Mouse (Mus musculus): ENCODE data around the gene Gnaz.

Gene Gnaz

GRCm38 (mm10) chr10:74966850-74967451, at the start of gene Gnaz:
Gnaz (plus strand) TSS chr10:74967177.
- ATAC-seq (ENCODE audit: insufficient number of reproducible peaks, low FRiP score, low TSS enrichment), result peak; percentile 96

- no peak for ATAC-seq (ENCODE audit: insufficient number of reproducible peaks, low FRiP score, low TSS enrichment)
Observed at GRCm38 (mm10) chr10:74919277-74919676, 47.7 kb upstream of the Gnaz start.

- no peak for ATAC-seq (ENCODE audit: insufficient number of reproducible peaks, low FRiP score, low TSS enrichment)
Observed at GRCm38 (mm10) chr10:74920853-74921567, 46.0 kb upstream of the Gnaz start.

- ATAC-seq (ENCODE audit: insufficient number of reproducible peaks, low FRiP score, low TSS enrichment), result no peak
Observed at GRCm38 (mm10) chr10:74921614-74922013, 45.4 kb upstream of the Gnaz start.

GRCm38 (mm10) chr10:74922763-74923162, 44.2 kb upstream of the Gnaz start:
- peak; percentile 74 for ATAC-seq (ENCODE audit: insufficient number of reproducible peaks, low FRiP score, low TSS enrichment)

- no peak for ATAC-seq (ENCODE audit: insufficient number of reproducible peaks, low FRiP score, low TSS enrichment)
Observed at GRCm38 (mm10) chr10:74924274-74924673, 42.7 kb upstream of the Gnaz start.

- peak; percentile 18 for ATAC-seq (ENCODE audit: insufficient number of reproducible peaks, low FRiP score, low TSS enrichment)
Observed at GRCm38 (mm10) chr10:74925324-74925723, 41.7 kb upstream of the Gnaz start.

- ATAC-seq (ENCODE audit: insufficient number of reproducible peaks, low FRiP score, low TSS enrichment), result no peak
Observed at GRCm38 (mm10) chr10:74928276-74928675, 38.7 kb upstream of the Gnaz start.

GRCm38 (mm10) chr10:74929578-74929977, 37.4 kb upstream of the Gnaz start:
- no peak for ATAC-seq (ENCODE audit: insufficient number of reproducible peaks, low FRiP score, low TSS enrichment)

- no peak for ATAC-seq (ENCODE audit: insufficient number of reproducible peaks, low FRiP score, low TSS enrichment)
Observed at GRCm38 (mm10) chr10:74930541-74930940, 36.4 kb upstream of the Gnaz start.

GRCm38 (mm10) chr10:74931631-74932030, 35.3 kb upstream of the Gnaz start:
- no peak for ATAC-seq (ENCODE audit: insufficient number of reproducible peaks, low FRiP score, low TSS enrichment)

- ATAC-seq (ENCODE audit: insufficient number of reproducible peaks, low FRiP score, low TSS enrichment), result no peak
Observed at GRCm38 (mm10) chr10:74932487-74932886, 34.5 kb upstream of the Gnaz start.

GRCm38 (mm10) chr10:74933548-74934190, 33.3 kb upstream of the Gnaz start:
- no peak for ATAC-seq (ENCODE audit: insufficient number of reproducible peaks, low FRiP score, low TSS enrichment)

GRCm38 (mm10) chr10:74934521-74934920, 32.5 kb upstream of the Gnaz start:
- ATAC-seq (ENCODE audit: insufficient number of reproducible peaks, low FRiP score, low TSS enrichment), result no peak

- ATAC-seq (ENCODE audit: insufficient number of reproducible peaks, low FRiP score, low TSS enrichment), result no peak
Observed at GRCm38 (mm10) chr10:74935016-74935415, 32.0 kb upstream of the Gnaz start.

- ATAC-seq (ENCODE audit: insufficient number of reproducible peaks, low FRiP score, low TSS enrichment), result 0 out of 2 replicates have a peak, but pooled peaks have one; percentile 45
Observed at GRCm38 (mm10) chr10:74937003-74937790, 29.8 kb upstream of the Gnaz start.

- ATAC-seq (ENCODE audit: insufficient number of reproducible peaks, low FRiP score, low TSS enrichment), result no peak
Observed at GRCm38 (mm10) chr10:74938410-74938809, 28.6 kb upstream of the Gnaz start.

GRCm38 (mm10) chr10:74939300-74939699, 27.7 kb upstream of the Gnaz start:
- no peak for ATAC-seq (ENCODE audit: insufficient number of reproducible peaks, low FRiP score, low TSS enrichment)

GRCm38 (mm10) chr10:74940795-74941194, 26.2 kb upstream of the Gnaz start:
- ATAC-seq (ENCODE audit: insufficient number of reproducible peaks, low FRiP score, low TSS enrichment), result no peak

GRCm38 (mm10) chr10:74952830-74953443, 14.0 kb upstream of the Gnaz start:
- ATAC-seq (ENCODE audit: insufficient number of reproducible peaks, low FRiP score, low TSS enrichment), result no peak
